Mouse (Mus musculus) heart, postnatal 14 days (tissue): ENCODE results near the gene Zfp46. TPM values are rescaled to one million over a fixed set of nuclear protein-coding genes. Genes with fewer than 3 reads are reported as not detected.

Experiments used
- DNase-seq, 2 experiments: peaks; one replicate each; pipeline ENCODE4 v3.0.0; 2021 to 2022
- intact Hi-C: fragments of 180-260 bp; cut with DNase I; formaldehyde crosslinking; loops from one replicate; pipeline ENCODE4 v1.15.1; 2025
- total RNA-seq, 2 experiments: library from RNA; stranded (reverse); gene quantifications; 2 replicates each; pipeline ENCODE4 v1.2.3; 2021

Zfp46 gene
- total RNA-seq, 2 experiments from 2014 or later, result 56.1 to 64.2 TPM

DNA sequence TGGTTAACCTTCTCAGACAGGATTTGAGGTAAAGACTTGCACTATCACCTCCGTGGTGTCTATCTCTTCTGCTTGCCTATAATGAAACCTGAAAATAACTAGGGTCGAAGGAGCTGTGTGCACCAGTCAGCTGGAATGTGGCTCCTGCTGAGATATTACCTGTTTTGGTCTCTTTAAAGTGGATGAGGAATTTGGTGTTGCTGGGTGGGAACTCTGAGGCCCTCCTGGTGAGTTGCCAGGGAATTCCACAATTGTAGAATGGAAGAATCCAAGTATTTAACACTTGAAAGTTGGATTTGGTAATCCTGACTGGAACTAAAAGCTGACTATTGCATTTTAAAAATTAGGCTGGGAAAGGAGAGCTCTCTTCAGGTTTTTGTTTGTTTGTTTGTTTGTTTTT lies 19.7 kb downstream of the Zfp46 start:
- no peak for DNase-seq
- intact Hi-C loops, result no loop called here

DNA sequence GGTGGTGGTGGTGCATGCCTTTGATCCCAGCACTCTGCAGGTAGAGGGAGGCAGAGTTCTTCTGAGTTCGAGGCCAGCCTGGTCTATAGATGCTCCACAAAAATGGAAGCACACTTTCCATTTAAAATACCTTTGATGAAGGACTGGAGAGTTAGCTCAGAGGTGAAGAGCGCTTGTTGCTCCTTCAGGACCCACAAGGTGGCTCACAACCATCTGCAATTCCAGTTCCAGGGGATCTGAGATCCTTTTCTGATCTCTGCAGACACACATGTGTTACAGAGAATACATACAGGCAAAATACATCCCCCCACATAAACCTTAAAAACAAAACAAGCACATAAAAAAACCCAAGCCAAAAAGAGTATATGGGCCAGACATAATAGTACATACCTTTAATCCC lies 23.9 kb downstream of the Zfp46 start:
- intact Hi-C loops, result no loop called here
- DNase-seq, result no peak

DNA sequence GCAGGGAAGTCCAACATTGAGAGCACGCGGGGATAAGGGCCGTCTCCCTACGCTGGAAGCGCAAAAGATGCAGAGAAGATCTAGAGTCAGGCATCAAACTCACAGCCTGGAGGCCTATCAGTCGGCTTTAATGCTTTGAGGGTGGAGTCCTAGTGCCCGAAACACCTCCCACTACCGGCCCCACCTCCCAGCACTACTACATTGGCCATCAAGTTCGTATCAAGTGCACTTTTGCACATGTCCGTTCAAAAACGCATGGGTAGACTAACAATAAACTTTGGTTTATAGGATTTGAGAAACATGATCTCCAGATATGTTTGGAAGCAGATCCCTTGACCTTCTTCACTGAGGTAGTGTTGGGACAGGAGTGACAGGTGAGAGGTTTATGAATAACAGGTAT lies 25.3 kb downstream of the Zfp46 start:
- intact Hi-C loops, result no loop called here
- DNase-seq, result peak; percentile 34 to 43

DNA sequence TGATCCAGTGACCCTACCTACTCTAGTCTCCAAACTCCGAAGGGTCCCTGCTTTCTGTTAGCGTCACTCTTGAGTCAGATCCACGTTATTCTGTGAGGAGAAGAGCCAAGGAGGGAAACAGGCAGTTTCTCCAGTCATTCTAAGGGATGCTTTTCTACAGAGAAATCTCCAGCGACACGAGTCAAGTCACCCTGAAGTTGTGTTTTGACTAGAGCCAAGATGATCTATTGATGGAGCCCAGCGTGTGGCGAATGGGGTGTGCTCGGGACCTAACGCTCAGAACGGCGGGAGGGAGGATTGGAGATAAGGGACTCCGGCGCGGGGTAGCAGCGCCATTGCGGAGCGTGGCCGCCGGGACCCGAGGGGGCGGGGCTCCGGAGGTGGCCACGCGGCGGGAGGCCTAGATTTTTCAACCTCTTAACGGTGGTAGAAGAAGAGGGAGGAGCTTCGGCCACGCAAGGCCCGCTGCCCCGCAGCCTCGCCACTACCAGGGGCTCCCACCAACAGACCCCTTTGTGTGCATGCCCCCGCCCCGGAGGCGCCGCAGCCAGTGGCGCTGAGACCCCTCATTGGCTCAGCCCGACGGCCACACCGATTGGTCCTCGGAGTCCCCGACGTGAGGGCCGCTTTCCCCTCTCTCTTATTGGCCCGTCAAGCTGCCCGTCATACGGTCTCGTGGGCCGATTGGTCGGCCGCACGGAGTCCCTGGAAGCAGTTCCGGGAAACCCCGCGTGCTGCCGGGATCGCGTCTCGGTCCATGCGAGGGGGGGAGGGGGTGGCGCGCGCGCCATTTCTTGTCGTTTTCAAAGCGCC lies 26.0 kb downstream of the Zfp46 start, which contains the start of gene Hnrnpr:
Gene Hnrnpr, plus strand, starts transcription at position 714 of the 813 bp plus-strand sequence.
- peak; percentile 100 for DNase-seq
- intact Hi-C loops, result no loop called here

DNA sequence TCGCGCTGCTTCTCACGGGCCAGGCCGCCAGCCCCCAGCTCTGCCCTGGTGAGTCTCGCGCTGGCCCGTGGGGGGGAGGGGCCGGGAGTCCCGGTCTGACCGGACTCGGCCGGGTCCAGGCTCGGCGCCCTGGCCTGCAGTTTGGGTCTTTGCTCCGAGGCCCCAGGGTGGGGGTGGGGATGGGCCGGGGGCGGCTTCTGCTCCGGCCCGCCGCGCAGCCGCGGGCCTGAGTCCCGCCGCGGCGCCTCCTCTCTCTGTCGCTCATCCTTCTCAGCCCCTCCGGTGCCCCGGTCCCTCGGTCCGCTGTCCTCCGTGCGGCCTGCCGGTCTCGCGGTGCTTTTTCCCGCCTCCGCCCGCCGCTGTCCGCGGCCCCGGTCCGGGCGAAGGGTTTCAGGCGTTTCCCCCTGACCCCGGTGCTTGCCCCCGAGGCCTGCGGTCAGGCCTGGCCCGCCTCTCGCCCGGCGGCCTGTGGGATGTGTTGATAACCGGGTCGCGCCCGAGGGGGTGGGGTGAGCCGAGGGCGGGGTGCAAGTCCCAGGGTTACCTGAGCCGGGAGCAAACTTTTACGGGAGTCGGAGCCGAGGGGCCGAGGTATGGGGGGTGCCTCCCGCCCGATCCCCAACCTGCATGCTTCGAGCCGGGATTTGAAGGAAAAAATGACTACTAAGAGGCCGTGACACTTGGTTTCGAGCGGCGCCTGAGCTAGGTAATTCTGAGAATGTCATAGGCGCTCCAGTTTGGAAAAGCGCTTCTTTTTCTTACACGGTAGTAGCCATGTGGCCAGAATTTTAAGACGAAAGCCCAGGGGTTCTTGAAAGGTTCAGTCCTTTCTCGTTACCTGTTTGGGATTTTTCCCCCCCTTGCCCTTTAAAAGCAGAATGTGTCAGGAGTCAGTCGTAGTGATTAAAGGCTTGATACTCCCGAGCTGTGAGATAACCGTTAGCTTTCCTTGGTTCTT lies 26.8 kb downstream of the Zfp46 start:
- intact Hi-C loops, result no loop called here
- DNase-seq, result peak; percentile 53 to 61

DNA sequence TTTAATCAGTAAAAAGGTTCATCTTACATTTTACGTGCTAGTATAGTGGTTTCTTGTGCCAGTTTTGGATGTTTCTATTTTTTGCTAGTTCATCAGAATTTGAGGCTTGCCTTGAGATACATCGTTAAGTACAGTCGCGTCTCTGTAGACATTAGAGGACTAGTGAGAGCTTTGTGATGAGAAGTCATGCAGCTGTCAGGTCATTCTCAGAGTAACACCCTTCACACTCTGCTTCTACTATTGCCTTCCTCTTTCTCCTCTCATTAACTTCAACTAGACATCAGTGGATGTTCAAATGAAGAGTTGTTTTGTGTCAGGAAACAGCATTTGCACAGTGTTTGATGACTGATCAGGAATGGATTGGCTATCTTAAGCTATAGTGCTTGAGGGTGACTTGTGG lies 28.1 kb downstream of the Zfp46 start:
- intact Hi-C loops, result no loop called here
- no peak for DNase-seq

DNA sequence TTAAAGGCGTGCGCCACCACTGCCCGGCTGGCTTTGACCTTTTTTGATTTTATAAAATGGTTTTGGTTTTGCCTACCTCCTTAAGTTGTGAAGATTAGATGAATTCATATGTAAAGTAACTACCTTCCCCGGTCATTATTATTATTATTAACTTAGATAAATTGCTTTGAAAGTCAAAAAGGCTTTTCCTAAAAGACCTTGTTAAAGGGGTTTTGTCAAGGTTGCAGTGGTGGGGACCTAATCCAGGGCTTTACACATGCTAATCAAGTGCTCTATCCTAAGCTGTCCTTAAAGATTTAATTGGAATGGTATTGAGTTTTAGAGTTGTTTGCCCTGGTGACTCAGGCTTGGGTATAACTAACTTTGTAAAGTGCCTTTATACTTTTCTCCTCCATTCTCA lies 33.2 kb downstream of the Zfp46 start:
- no peak for DNase-seq
- intact Hi-C loops, result no loop called here

DNA sequence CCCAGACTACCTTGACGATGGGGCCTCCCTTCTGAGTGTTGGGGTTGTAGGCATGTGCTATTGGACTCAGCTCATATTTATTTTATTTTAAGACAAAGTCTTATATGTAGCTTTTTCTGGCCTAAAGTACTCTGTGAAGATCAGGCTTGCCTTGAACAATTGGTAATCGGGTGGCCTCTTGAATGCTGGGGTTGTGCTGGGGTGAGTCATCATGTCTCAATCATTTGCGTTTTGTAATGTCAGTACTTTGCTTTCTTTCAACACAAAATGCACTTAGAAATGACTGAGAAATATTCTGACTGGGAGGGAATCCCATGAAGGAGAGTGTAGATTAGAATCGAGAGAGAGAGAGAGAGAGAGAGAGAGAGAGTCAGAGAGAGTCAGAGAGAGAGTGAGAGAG lies 35.5 kb downstream of the Zfp46 start:
- no peak for DNase-seq
- intact Hi-C loops, result loop anchor here (5.0 kb wide), 3 partner anchors 33 to 153 kb away; partner anchors contain the start of gene Asap3

DNA sequence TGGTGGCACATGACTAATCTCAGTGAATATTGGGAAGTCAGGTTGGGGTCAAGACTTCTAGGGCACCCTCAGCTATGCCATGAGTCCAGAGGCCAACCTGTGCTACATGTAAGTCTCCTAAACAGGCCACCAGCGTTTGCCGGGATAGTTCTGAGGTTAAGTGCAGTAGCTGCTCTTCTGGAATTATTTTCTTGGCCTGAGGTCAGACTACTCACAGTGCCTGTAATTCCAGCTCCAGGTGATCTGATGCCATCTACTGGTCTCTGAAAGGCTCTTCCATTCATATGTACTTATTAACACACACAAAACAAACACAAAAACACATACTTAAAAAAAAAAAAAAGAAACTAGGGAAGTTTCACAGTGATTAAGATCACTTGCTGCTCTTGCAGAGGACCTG lies 39.7 kb downstream of the Zfp46 start:
- DNase-seq, result peak; percentile 8 to 33
- intact Hi-C loops, result loop anchor here (2.0 to 5.0 kb wide), 4 partner anchors 37 to 157 kb away; partner anchors contain the start of gene Asap3

DNA sequence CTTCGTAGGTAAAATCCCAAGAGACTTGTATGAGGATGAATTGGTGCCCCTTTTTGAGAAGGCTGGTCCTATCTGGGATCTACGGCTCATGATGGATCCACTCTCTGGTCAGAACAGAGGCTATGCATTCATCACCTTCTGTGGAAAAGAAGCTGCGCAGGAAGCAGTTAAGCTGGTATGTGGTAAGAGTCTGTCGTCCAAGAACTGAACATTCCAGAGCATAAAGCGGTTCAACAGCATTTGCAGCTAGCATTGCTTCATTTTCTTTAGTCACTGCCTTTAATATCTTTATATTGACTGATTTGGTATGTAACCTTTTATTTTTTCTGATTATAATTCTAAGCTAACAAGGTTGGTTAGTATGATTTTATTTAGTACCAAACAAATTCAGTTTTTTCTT lies 42.8 kb downstream of the Zfp46 start:
- DNase-seq, result no peak
- intact Hi-C loops, result no loop called here

DNA sequence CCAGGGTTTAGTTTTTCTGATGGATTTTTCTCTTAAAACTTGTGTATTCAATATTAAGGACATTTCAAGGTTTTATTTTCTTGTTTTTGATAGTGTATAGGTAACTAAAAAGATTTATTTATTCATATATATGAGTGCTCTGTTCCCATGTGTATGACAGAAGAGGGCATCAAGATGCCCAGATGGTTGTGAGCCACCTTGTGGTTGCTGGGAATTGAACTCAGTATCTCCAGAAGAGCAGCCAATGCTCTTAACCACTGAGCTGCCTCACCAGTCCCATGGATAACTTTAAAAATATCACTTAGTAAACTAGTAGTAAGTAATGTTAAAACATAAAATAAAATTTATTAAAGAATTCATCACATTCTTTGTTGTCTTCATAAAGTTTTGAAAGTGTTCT lies 43.6 kb downstream of the Zfp46 start:
- intact Hi-C loops, result no loop called here
- no peak for DNase-seq

DNA sequence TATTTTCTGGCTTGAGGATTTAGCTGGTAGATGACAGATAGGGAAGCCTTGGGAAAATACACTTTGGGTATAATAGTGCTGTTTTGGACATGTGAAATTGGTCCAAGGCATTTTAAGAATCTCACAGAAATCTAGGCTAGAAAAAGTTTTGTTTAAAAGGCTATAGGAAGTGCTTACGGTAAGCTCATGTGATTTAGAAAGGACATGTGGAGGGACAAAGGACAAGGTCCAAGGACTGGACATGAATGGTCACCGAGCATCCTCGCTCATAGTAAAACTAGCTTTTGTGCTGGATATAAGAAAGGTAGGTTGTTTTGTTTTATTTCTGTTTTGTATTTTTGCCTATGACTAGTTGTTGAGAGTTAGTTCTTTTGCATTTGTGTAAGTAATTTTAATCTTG lies 47.2 kb downstream of the Zfp46 start:
- DNase-seq, result no peak
- intact Hi-C loops, result no loop called here

DNA sequence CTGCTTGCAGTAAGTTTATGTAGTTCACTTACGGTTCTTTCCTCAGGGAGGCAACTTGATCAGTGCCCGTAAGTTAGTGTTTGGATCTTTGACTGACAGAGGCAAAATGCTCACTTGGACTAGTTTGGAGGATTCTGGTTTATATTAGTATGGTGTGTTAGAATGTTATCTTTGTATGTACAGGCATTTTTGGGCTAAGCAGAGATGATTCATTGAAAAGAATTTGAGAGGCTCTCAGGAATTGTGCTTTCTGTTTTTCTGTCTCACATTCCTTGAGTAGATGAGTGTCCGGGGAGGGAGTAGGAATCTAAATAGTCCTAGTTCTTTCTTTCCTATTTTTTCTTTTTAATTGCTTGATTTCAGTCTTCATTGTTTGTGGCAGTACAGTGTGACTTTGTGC lies 48.7 kb downstream of the Zfp46 start:
- intact Hi-C loops, result no loop called here

DNA sequence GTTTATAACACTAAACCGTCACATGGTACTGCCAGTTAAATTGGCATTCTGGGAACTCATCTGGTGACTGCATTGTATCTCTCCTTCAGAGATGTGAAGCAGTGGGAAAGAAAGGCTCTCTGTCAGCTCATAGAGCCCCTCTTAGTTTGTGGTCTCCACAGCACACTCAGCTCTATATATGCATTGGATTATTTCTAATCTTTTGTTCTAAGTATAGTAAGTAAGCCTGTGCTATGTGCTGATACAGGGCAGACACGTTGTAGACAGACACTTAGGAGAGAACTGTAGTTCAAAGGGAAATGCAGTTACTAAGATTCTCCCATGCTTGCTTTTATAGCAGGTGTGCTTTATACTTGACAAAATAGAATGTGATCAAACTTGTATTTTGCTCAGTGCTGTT lies 50.6 kb downstream of the Zfp46 start:
- intact Hi-C loops, result no loop called here
- DNase-seq, result no peak

More for the DNA sequence above, 48.7 kb downstream of the Zfp46 start:
- DNase-seq, result no peak

DNA sequence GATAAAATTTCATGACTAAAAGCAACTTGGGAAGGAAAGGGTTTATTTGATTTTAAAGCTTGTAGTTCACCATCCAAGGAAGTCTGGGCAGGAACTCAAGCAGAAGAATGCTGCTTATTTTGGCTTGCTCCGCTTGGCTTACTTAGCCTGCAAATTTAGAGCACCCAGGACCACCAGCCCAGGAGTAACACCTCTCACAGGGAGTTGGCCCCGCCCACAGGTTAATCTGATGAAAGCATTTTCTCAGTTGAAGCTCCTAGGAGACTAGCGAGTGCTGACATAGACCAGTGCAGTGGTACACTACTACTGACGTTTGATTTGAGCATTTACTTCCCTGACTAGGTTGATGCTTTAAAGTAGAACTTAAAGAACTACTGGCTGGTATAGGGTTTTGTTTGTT lies 52.6 kb downstream of the Zfp46 start:
- peak; percentile 8 to 31 for DNase-seq
- intact Hi-C loops, result no loop called here

Other genes starting within 250 kb of the Zfp46 start
- 100 to 1,000 TPM; 257 to 279 TPM for gene Rpl11, start 231.3 kb upstream of the Zfp46 start, total RNA-seq
- gene Id3, start 141.2 kb upstream of the Zfp46 start, total RNA-seq, result 10 to 100 TPM; 85.4 to 93.7 TPM
- 10 to 100 TPM in 1 of 2 experiments, 1 to 10 TPM in 1; 9.4 to 10.4 TPM for gene E2f2, start 112.3 kb upstream of the Zfp46 start, total RNA-seq
- 10 to 100 TPM; 11.6 to 12.8 TPM for gene Asap3, start 78.3 kb upstream of the Zfp46 start, total RNA-seq
- gene Tcea3, start 37.0 kb upstream of the Zfp46 start, total RNA-seq, result 10 to 100 TPM; 77.1 to 77.6 TPM
- gene Hnrnpr, start 26.3 kb downstream of the Zfp46 start, total RNA-seq, result 10 to 100 TPM; 47.8 to 51.5 TPM
- not detected for gene Htr1d, start 138.8 kb downstream of the Zfp46 start, total RNA-seq
- gene 6030445D17Rik, start 177.6 kb downstream of the Zfp46 start, total RNA-seq, result under 1 TPM; 0.41 to 0.79 TPM
- gene Luzp1, start 185.1 kb downstream of the Zfp46 start, total RNA-seq, result 10 to 100 TPM; 55.7 to 57.1 TPM